Mouse (Mus musculus) central nervous system, embryonic 14 days (tissue): ENCODE results near the gene Gm20822. TPM values are rescaled to one million over a fixed set of nuclear protein-coding genes. Genes with fewer than 3 reads are reported as not detected.

ENCODE experiments used
- polyA plus RNA-seq: library from polyadenylated mRNA; depleted of rRNA; stranded (reverse); fragments of >200 nt; gene quantifications from 2 replicates; pipeline ENCODE4 v1.2.3, GENCODE M21; 2012; rRNA removed

Gm20822 gene
- polyA plus RNA-seq = not detected in 2 replicates

GRCm38 (mm10) chrY:15884671-15885070 is at the start of gene Gm20822:
TSS of gene Gm20822 (minus strand) at chrY:15884771.

